Mouse (Mus musculus): ENCODE data around the gene Col2a1.

Col2a1 gene

DNA sequence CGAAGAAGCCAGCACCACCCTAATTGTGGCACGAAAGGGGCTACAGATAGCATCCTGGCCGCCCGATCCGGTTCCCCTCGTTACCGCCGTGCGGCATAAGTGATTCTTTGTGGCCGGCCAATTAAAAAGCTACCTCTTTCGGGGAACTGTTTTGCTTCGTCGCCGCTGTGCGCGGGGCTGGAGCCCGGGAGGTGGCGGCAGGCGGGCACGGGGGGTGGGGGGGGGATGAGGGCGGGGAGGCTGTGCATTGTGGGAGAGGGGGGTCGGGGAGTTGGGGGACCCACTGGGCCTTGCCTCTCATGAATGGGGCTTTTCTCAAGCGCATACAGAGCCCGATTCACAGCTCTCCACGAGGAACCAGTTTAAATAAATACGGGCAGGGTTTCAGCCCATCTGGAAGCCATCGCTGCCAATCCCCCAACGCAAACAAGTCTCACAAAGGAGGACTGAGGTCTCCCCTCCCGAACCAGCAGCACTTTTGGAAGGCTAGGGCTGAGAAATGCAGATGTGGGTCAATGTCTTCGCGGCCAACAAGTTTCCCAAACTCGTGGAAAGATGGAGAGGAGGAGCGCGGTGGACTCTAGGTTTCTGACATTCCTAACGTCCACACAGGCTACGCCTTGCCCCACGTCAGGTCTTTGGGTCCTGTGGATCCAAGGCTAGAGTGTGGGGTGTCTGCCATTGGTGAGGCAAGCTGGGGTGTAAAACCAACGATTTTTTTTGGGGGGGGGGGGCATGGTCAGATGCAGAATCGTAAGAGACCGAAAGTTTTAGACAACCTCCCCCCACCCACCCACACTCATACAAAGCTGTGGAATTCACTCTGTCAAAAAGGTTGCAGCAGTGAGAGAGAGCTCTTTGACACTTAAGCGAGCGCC lies 2.1 kb downstream of the Col2a1 start:
- no peak for DNase-seq

DNA sequence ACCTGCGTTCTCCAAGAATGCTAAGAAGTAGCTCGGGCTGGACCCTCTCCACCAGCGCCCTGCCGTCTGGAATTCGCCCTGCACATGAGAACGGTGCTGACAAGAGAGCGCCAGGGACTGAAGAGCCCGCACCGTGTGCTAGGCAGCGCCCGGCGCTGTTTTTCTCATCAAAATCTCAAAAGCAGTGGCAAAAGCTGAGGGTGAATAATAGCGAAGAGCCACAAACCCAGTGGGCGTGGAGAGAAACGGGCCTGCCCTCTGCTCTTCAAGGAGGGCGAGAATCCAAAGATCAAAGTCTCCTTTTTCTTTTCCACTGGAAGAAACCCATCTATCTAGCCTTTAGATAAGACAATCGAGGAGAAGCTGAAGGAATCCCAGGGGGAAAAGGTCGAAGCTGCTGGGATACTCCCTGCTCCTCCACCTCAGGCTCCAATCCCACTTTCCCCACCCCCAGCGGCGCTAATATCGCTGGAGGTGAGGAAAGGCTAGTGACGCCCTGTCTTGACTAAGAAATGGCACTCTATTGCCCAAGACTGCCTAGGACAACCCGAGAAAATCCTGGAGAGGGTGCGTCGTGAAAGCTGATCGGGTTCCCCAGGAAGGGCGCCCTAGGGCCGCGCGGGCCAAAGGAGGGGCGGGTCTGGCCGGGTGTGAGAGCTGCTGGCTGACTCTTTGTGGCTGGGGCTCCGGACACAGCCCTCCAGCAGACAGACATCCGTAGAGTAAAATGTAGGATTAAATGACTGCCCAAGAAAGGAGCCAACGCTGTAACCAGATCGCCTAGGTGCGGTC lies 3.0 kb downstream of the Col2a1 start:
- peak; percentile 38 for DNase-seq

DNA sequence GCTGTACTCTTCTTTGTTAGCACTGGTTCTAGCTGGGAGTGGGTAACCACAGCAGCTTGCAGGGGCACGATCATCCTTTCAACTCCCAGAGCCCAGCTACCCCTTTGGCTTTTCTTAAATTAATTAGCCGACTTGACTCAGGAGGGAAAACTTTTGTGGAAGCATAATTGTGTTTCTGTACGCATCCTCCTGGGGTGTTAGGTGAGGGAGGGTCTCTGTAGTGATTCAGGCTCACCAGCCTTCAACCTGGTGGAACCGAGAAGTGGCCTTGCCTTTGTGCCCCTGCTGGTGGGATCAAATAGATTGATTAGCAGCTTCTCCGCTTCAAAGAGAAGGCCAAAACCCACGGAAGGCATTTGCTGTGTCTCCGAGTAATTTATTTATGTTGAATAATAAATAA lies 4.5 kb downstream of the Col2a1 start:
- DNase-seq = no peak

DNA sequence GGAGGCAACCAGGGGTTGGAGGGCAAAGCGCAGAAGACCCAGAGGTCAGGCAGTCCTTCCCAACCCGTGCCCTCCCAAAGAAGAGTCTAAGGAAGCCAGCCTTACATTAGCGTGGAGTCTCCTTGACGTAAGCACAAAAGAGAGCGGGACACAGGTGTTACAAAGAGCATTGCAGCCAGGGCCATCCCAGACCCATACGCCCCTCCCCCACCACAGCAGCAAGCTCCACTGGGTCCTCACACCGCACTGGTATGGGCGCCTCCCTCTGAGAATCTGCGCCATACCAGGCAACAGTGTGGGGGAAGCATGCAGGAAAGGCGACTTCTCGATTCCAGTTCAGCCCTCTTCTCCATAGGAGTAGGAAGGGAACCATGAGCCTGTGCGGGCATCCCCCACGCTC lies 4.9 kb downstream of the Col2a1 start:
- DNase-seq = no peak

DNA sequence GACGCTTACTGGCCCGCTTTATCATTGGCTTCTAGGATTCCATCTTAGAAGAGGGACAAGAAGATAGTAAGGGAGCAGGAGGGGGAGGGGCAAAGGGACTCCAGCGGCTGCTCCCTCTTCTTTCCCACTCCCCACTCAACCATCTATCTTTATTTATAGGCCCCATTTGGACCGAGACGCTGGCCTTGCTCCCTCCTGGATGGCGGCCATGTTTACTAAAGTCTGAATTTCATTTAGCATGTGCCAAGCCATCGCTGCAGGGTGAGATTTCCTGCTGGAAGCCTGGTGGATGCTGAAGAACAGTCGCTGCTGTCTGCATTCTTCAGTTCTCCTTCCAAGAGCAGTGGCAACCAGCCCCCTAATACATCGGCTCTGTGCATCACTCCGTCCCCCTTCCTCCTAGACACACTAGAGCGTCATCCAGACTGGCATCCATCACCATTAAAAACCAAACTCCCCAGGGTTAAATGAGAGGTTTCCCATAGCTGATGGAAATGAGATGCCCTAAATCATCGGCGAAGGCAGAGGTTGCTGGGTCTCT lies 7.7 kb downstream of the Col2a1 start:
- peak; percentile 42 for DNase-seq

DNA sequence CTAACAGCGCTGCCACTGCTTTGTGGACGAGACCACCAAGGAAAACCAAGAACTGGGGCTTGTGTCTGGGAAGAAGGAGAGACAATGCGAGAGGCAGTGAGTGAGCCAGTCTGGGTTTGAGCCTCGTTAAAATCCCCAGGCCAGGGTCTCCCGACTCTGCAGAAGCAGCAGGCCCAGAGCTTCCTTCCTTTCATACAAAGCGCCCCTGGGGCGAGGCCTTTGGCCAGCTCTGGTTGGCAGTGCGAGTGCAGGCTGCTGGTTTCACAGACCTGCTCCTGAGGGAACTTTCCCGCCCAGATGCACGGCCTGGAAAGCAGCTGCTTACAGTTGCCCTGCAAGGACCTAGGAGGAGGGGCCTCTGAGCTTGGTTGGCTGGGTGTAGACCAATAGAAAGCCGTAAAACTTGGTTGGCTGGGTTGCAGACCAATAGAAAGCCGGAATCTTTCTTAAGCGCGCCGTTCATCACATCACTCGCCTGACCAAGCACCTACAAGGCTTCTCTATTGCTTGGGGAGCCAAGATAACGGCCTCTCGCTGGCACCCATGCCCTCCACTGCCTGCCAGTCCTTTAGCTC lies 11.7 kb downstream of the Col2a1 start:
- peak; percentile 91 for DNase-seq

DNA sequence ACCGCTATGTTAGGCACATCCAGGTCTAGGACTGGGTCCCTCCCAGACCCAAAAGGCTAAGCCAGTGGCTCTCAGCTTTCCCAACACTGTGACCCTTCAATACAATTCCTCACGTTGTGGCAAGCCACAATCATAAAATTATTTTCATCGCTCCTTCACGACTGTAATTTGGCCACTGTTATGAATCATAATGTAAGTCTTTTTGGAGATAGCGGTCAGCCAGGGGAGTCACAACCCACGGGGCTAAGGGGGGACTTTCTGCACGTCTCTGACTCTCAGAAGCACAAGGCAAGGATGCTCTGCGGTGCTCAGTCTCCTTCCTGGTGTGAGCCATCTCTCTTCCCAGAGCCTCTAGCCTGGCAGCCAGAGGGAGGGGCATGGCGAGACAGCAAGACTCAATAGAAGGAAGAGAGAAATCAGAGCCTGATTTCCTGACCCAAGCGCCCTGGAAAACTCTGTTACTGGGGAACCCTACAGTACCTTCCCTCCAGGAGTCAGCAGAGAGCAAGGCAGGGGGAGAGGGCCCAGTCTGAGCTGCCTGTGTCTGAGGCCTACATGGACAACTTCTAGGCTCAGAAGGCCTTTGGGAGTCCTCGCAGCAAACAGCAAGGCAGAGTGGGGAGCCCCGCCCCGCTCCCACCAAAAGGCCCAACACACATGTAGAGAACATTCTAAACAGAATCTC lies 12.3 kb downstream of the Col2a1 start:
- no peak for DNase-seq

DNA sequence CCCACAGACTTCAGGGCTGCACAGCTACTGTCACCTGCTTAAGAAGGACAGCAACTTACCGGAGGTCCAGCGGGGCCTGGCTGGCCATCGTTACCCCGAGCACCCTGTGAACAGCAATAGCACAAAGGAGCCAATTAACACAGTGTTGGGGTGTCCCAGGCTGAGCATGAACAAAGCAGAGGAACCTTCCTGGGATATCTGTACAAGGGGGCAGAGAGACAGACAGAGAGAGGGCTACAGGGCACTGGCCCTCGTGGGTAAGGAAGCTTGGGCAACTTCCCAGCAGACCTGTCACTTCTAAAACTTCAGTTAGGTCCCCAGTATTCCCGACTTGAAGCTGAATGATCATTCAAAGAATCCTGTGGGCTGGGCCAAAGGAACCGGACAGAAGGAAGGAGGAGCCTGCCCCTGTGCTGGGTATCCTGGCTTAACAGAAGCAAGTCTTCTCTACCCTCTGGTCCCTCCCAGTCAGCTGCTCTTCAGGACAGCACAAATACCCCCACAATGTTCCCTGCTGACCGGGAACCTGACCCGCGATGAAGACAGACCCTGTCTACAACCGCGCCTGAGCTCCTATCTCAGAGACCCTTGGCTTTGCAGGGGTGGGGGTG lies 13.1 kb downstream of the Col2a1 start:
- no peak for DNase-seq

DNA sequence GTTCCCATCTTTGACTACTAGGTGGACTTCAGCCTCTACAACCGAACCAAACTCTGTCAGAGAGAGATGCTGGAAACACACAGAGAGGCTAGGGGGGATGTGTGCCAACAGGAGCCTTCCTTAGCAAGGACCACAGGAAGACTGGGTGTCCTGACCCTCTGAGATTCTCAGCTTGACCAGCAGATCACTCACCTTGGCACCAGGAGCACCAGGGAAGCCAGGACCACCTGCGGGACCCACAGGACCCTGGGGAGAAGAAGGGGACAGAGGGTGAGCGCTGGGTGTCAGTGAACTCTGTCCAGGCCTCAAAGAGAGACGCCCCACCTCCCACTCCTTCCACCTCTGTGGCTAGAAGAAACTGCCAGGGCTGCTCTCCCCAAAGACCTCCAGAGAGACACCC lies 13.8 kb downstream of the Col2a1 start:
- DNase-seq = no peak

DNA sequence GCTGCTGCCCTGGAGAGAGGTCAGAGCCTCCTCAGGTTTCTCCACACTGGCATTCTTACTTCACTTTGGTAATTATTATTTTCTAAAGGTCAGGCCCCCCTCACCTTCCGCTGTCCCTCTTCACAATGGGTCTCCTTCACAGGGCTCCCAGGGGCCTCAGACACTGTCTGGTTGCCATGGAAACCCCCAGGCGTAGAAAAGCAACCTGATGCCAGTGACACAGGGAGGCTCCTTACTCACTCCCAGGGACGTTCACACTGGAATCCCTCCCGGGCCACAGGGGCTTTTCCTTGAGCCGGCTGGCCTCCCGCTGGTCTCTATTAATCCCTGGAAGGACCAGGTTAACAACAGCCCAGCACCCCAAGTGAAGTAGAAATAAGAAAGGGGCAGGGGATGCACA lies 14.4 kb downstream of the Col2a1 start:
- no peak for DNase-seq

DNA sequence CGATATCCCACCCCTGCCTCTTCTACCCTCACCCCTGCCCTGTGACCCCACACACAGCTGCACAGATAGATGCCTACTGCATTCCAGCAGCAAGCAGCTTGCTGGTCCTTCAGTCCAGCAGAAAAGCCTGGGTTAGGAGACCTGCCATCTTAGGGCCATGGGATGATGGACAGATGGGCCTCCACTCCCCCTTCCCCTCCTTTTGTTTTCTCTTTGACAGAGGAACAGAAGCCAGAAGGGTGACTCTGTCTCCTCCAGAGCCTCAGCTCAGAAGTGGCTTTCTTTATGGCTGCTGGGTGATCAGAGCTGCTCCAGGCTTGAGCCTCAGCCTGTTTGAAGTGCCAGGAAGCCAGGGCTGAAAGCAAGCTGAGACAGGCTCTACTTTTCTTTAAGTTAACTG lies 15.0 kb downstream of the Col2a1 start:
- DNase-seq = no peak

DNA sequence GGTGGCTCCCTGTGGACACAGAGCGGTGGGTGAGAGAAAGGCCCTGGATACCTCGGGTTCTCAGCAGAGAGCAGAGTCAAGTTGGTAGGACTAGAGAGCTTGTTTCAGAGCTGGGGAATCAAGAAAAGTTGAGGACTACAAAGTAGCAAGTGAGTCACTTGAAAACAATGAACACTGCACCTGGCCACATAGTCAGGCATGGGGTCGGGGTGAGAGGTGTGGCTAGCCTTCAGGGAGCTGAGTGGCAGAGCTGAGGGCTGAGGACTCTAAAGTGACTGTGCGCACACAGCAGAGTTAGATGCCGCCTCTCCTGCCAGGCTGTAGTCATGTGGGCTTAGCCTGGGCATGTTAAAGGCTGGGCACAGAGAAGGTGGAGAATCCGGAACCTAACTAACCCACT lies 22.9 kb downstream of the Col2a1 start:
- DNase-seq = no peak

DNA sequence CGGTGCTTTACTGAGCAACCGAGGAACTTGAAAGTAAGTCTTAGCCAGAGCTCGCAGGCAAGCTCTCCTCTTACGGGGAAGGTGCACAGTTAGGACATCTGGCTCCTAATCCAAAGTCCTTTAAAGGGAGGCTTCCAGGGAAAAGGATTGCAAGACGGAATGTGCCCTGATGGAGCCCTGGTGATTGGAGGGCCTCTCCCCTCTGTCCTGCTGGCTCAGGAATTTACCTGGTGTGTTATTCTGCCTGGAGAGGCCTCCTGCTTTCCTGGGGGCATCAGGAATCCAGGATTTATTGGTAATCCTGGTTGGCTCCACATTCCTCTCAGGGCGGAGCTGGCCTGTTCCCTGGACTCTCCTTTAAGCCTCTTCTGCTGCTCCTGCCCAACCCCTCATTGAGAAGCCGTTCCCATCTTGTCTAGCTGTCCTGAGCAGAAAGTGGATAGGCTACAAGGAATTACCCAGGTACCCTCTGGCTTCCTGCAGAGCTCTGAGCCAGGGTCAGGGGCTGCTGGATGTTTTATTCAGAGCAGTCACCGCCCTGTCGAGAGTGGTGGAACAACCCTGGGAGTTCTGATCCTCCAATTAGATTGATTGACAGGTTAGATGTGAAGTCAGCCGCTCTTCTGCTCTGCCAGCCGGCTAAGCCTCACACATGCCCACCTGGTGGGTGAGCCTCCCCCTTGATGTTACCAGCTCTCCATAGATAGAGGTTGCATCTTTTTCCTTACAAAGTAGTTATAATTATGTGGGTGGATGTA lies 31.1 kb downstream of the Col2a1 start:
- DNase-seq = no peak

DNA sequence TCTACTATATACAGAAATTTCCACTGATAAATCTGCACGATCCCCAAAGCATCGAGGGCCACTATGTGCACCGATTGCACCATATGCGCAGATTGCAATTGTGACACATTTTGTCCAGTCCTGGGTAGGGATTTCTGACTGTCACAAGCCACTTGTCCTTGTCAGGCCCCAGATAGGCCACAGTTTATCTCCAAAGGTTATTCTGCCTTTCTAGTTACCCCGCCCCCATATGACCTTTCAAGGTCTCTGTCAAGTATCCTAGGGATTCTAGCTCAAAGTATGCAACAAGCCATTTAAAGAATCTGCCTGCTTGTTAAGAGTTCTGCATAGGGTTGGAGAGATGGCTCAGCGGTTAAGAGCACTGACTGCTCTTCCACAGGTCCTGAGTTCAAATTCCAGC lies 31.9 kb downstream of the Col2a1 start:
- no peak for DNase-seq

DNA sequence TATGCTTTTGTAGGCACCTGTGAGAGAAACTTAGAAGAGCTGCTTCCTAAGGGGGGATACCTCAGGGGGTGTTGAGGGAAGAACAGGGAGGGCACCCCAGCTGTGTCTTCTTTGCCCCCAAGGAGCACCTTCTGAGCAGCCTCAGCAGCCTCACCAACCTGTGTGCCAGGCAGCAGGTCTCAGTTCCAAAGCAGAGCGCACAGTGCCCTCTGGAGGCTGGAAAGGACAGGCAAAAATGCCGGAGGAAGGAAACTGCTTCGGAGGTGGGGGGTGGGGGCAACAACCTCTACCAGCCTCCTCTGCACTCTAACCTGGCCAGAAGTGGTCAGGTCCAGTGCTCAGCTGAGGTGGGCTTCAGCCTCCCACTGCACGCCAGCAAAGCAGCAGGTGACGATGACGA lies 34.2 kb downstream of the Col2a1 start:
- peak; percentile 31 for DNase-seq

DNA sequence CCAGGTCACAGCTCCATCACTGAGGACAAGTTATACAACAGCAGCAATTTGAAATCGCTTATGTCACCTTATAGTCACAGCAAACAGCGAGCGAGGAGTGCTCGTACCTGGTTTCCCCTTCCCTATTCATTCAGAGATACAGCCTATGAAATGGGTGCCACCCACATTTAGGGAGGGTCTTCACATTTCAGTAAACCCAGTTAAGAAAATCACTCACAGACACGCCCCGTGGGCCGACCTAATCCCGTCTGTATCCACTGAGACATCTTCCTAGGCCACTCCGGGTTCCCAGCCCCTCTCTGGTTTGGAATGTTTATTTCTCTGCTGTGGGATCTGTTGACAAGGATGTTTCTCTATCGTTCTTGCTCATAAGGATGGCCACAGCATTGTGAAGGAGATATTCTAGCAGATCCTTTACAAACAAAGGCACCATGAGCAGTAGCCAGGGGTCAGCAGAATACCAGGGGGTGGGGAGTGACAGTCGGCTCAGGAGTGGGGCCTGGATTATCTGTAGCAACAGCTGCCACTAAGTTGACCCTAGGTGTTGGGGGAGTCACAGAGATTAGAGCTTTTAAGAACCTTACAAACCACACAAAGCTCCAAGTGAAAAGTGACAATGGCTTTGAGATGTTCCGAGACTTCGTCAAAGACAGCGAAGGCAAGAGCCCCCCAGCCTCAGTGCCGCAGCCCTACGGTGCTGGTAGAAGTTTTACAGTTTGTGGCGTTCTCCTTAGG lies 39.0 kb downstream of the Col2a1 start:
- no peak for DNase-seq

DNA sequence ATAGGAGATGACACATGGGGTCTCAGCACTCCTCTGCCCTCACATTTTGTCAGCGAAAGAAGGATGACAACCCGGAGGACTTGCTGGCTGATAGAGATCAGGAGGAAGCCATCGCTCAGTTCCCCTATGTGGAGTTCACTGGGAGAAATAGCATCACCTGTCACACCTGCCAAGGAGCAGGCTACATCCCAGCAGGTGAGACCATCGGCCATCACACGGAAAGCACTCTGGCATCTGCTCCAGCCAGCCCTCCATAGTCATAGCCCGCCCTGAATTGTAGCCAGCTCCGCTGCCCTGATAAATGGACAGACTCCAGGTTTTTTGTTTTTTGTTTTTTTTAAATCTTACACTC lies 39.7 kb downstream of the Col2a1 start:
- DNase-seq = no peak

DNA sequence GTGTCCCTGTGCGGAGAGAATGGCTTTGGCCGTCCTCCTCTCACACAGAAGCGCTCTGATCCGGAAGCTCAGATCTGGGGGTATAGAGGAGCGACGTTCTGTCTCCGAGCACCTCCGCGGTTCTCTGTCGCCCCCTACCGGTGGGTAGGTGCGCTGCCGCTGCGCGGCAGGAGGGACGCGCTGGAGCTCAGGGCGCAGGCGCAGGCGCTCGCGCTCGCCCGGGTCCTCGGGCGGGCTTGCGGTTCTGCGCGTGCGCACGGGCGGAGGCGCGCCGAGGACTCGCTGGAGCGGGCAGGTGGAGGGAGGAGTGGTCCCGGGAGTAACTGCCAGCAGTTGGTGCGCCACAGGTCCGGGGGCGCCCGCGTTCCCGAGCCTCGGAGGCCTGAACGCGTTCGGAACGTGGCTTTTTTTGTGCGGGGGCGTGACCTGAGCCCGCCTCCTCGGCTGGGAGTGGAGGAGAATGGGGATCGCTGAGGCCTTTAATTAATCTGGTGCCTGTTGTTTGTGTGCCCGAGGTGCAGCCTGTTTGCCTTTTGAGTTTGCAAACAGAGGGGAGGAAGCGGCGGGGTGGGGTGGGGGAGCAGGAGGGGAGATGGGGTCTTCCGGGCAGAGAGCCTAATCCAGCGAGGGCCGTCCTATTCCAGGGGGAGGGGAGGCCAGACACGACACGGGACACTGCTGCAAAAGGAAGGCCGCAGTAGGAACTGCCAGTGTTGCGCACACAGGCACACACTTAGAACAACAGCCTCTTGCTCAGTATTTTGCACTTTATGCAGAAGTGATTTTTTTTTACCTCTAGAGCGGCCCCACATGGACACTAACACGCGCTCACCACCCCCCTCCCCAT lies 40.3 kb downstream of the Col2a1 start, which contains the start of gene Tmem106c:
TSS of gene Tmem106c (plus strand) at position 212 of the 847 bp plus-strand sequence.
- peak; percentile 94 for DNase-seq

DNA sequence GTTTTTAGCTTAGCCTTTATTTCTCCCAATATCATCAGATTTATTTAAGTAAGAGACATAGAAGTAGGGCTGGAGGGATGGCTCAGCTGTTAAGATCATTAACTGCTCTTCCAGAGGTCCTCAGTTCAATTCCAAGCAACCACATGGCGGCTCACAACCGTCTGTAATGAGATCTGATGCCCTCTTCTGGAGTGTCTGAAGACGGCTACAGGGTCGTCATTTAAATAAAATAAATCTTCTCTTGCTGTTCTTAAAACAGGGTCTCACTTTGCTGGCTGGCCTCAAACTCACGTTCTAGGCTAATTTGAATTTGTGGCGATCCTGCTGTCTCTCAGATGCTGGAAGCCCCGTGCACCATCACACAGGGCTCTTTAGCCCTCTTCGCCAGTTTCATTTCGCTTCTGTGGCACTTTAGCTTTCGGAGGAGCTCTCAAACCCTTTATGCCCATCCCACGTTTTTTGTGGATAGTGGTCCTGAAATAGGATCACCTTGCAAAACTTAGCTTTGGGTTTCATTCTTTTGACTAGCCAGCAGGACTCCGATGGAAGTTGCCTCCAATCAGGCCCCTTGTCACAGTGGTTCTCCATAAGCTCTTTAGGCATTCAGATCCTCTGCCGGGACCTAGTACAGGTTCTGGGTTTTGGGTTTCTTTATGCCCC lies 41.0 kb downstream of the Col2a1 start:
- DNase-seq = no peak
